ENCODE assay signal across 8 mouse cellular contexts in genomic region chr2:14873701-14874181, GRCm38 (mm10).
A peak's percentile ranks its signal among the peaks of the same experiment; 100 is the strongest.
DNase-seq lines count a peak whose midpoint lies in the region; ATAC-seq and TF ChIP-seq lines count a peak whose summit lies in the region.

No protein-coding gene starts in this region.

- TF ChIP-seq CTCF in gastrocnemius, adult 2 months (IDR thresholded peaks at IDR 0.05): no peak

- intact Hi-C loops in gastrocnemius, adult 2 months (cut with DNase I): no loop called here

- no peaks in the 10 kb centered on the region for H3K9me3 ChIP-seq in forebrain, embryonic 16.5 days (ENCODE audit: control insufficient read depth, low read length)
- no peaks in the 10 kb centered on the region for H3K9me3 ChIP-seq in neural tube, embryonic 15.5 days (replicated peaks)

- H3K36me3 ChIP-seq in forebrain, embryonic 16.5 days (ENCODE audit: control insufficient read depth, insufficient read depth): no peaks in the 10 kb centered on the region
- no peaks in the 10 kb centered on the region for H3K36me3 ChIP-seq in neural tube, embryonic 15.5 days

- no peak for DNase-seq in gastrocnemius, adult 2 months
- no peak for DNase-seq in gastrocnemius, postnatal 10 days
- DNase-seq in adrenal gland, postnatal 10 days: peak; percentile 32
- DNase-seq in kidney, postnatal 4 days: peak; percentile 10 to 25
- no peak for DNase-seq in urinary bladder, adult 2 months (ENCODE audit: low spot score)
- DNase-seq in layer of hippocampus, postnatal 14 days (ENCODE audit: low spot score in 2 of 2): no peak

- WGBS in forebrain, embryonic 16.5 days: 9% methylated on average over 15 of the region's 15 CpGs
- 14% methylated on average over 15 of the region's 15 CpGs for WGBS in neural tube, embryonic 15.5 days

- H3K9ac ChIP-seq in forebrain, embryonic 16.5 days (replicated peaks; ENCODE audit: low read depth, low read length): peak overlapping the region; percentile 49
- H3K9ac ChIP-seq in neural tube, embryonic 15.5 days (replicated peaks): peak overlapping the region; percentile 45; the same call in 1 of the 2 replicates

- peaks cover 16% of the 10 kb centered on the region for H3K4me1 ChIP-seq in forebrain, embryonic 16.5 days (replicated peaks; ENCODE audit: control insufficient read depth, insufficient read depth, low read length)
- H3K4me1 ChIP-seq in neural tube, embryonic 15.5 days: peaks cover 29% of the 10 kb centered on the region

- H3K27ac ChIP-seq in gastrocnemius, adult 2 months: no peak overlapping the region
- H3K27ac ChIP-seq in forebrain, embryonic 16.5 days (ENCODE audit: low read length): peak overlapping the region; percentile 47
- peak overlapping the region; percentile 84 for H3K27ac ChIP-seq in neural tube, embryonic 15.5 days (replicated peaks)

- H3K27me3 ChIP-seq in forebrain, embryonic 16.5 days (replicated peaks; ENCODE audit: control insufficient read depth, insufficient read depth, low read length): no peaks in the 10 kb centered on the region
- H3K27me3 ChIP-seq in neural tube, embryonic 15.5 days (replicated peaks): no peaks in the 10 kb centered on the region

- H3K4me3 ChIP-seq in gastrocnemius, adult 2 months: peak overlapping the region; percentile 57
- H3K4me3 ChIP-seq in forebrain, embryonic 16.5 days (replicated peaks; ENCODE audit: low read length): peak overlapping the region; percentile 41
- H3K4me3 ChIP-seq in neural tube, embryonic 15.5 days (replicated peaks): peak overlapping the region; percentile 40

- ATAC-seq in forebrain, embryonic 16.5 days: peak; percentile 61
- ATAC-seq in neural tube, embryonic 15.5 days (ENCODE audit: low FRiP score): peak; percentile 65

- peak overlapping the region; percentile 53 for H3K4me2 ChIP-seq in forebrain, embryonic 16.5 days (ENCODE audit: low read length)
- H3K4me2 ChIP-seq in neural tube, embryonic 15.5 days: peak overlapping the region; percentile 60

Comparison
In these comparisons a context has a peak if more than half of its experiments do, and no peak if none do; other contexts are left out.
1. DNase-seq: peak in adrenal gland, postnatal 10 days (single experiment) and kidney, postnatal 4 days (2 of 2); none in gastrocnemius, adult 2 months (single experiment), gastrocnemius, postnatal 10 days (single experiment), urinary bladder, adult 2 months (single experiment) and layer of hippocampus, postnatal 14 days (0 of 2).
2. Peak in every context shown above with its lines, with median percentiles within 50 percentile points of each other: H3K4me3 ChIP-seq.